Mouse (Mus musculus) hindbrain, embryonic 11.5 days (tissue): ENCODE measurements around the gene Neurog1. TPM values are rescaled to one million over a fixed set of nuclear protein-coding genes. Genes with fewer than 3 reads are reported as not detected.

Experiments used
- ATAC-seq: fragments of 200-750 bp; cut with Nextera tagmentation; 2 replicates; pipeline ENCODE4 v1.8.0; 2017; ENCODE audit warnings: mild to moderate bottlenecking, moderate TSS enrichment, moderate library complexity; ENCODE audit not compliant: low FRiP score
- DNase-seq: peaks from one replicate; pipeline ENCODE4 v3.0.0-alpha.2; 2015; ENCODE audit warnings: low spot score
- H3K27ac ChIP-seq: fragments of 300-500 bp; sonication (generic); 2 replicates; pipeline ENCODE4 v1.5.1; 2014; ENCODE audit warnings: mild to moderate bottlenecking, low read depth, low read length
- H3K27me3 ChIP-seq: fragments of 300-500 bp; sonication (generic); 2 replicates; pipeline ENCODE4 v1.6.1; 2014; ENCODE audit warnings: mild to moderate bottlenecking, low read length, moderate library complexity, mixed read lengths; ENCODE audit not compliant: control insufficient read depth, insufficient read depth
- H3K36me3 ChIP-seq: fragments of 300-500 bp; sonication (generic); 2 replicates; pipeline ENCODE4 v1.6.1; 2014; ENCODE audit warnings: mild to moderate bottlenecking, low read length, moderate library complexity, mixed read lengths; ENCODE audit not compliant: control insufficient read depth, insufficient read depth
- H3K4me1 ChIP-seq: fragments of 300-500 bp; sonication (generic); replicated peaks from 2 replicates; pipeline ENCODE4 v1.6.1; 2014; ENCODE audit warnings: low read length, mixed read lengths; ENCODE audit not compliant: control insufficient read depth, insufficient read depth
- H3K4me2 ChIP-seq: fragments of 300-500 bp; sonication (generic); replicated peaks from 2 replicates; pipeline ENCODE4 v1.6.1; 2014; ENCODE audit warnings: mild to moderate bottlenecking, low read depth, low read length
- H3K4me3 ChIP-seq: fragments of 300-500 bp; sonication (generic); 2 replicates; pipeline ENCODE4 v1.5.1; 2014; ENCODE audit warnings: low read depth, low read length
- H3K9ac ChIP-seq: fragments of 300-500 bp; sonication (generic); 2 replicates; pipeline ENCODE4 v1.6.1; 2014; ENCODE audit warnings: low read depth, low read length
- H3K9me3 ChIP-seq: fragments of 300-500 bp; sonication (generic); 2 replicates; pipeline ENCODE4 v1.6.1; 2016; ENCODE audit warnings: low read length; ENCODE audit not compliant: control insufficient read depth
- WGBS: fragments of 180-500 bp; shearing (Covaris S2); extraction: QIAGEN DNeasy Blood & Tissue Kit; methylation state at CpG from one replicate; pipeline ENCODE4 v1.1.7; 2014; 5-methylcytosine and 5-hydroxymethylcytosine counted together
- polyA plus RNA-seq: library from polyadenylated mRNA; unstranded; fragments of >200 nt; fragmentation: Nextera tagmentation; extraction: Ambion mirVana; gene quantifications from 2 replicates; pipeline ENCODE4 v1.2.1, GENCODE M21; 2014

Gene Neurog1
- polyA plus RNA-seq, result 30.6 and 37.4 TPM in 2 replicates

GRCm38 (mm10) chr13:56251924-56252619, at the start of gene Neurog1:
Neurog1 (minus strand) TSS chr13:56252163.
- Histone ChIP-seq H3K27me3 (peaks cover 96% of the 10 kb centered on the region), H3K9ac (peak within 1 kb of the TSS; percentile 52), H3K9me3 (no peaks in the 10 kb centered on the region), H3K27ac (peak within 1 kb of the TSS; percentile 85), H3K36me3 (no peaks in the 10 kb centered on the region), H3K4me3 (peak within 1 kb of the TSS; percentile 29), H3K4me2 (peak within 1 kb of the TSS; percentile 41), H3K4me1 (peaks cover 25% of the 10 kb centered on the region)
- WGBS, result under 1% methylated on average over 56 of the region's 65 CpGs
- peak; percentile 83 for DNase-seq
- ATAC-seq, result peak; percentile 88

GRCm38 (mm10) chr13:56299336-56299735, 47.4 kb upstream of the Neurog1 start:
- Histone ChIP-seq H3K9me3 (no peaks in the 10 kb centered on the region), H3K27me3 (peaks cover 33% of the 10 kb centered on the region), H3K4me2 (no peak overlapping the region), H3K9ac (no peak overlapping the region), H3K4me3 (no peak overlapping the region), H3K4me1 (peaks cover 6% of the 10 kb centered on the region; the same call in 1 of the 2 replicates), H3K27ac (no peak overlapping the region), H3K36me3 (no peaks in the 10 kb centered on the region)
- ATAC-seq, result no peak
- no peak for DNase-seq
- WGBS, result 91% methylated on average over 11 of the region's 11 CpGs

GRCm38 (mm10) chr13:56296659-56297020, 44.7 kb upstream of the Neurog1 start:
- Histone ChIP-seq H3K27me3 (peaks cover 50% of the 10 kb centered on the region), H3K36me3 (no peaks in the 10 kb centered on the region), H3K4me3 (peak overlapping the region; percentile 48), H3K4me2 (peak overlapping the region; percentile 86), H3K4me1 (peaks cover 6% of the 10 kb centered on the region; the same call in 1 of the 2 replicates), H3K9ac (no peak overlapping the region), H3K27ac (no peak overlapping the region), H3K9me3 (no peaks in the 10 kb centered on the region)
- no peak for ATAC-seq
- WGBS, result 5% methylated on average over 8 of the region's 8 CpGs
- DNase-seq, result no peak

- Histone ChIP-seq H3K27me3 (peaks cover 50% of the 10 kb centered on the region), H3K9ac (peak within 1 kb of the TSS; percentile 59), H3K4me2 (peak within 1 kb of the TSS; percentile 86), H3K4me3 (peak within 1 kb of the TSS; percentile 48), H3K9me3 (no peaks in the 10 kb centered on the region), H3K4me1 (peaks cover 6% of the 10 kb centered on the region; the same call in 1 of the 2 replicates), H3K27ac (no peak within 1 kb of the TSS), H3K36me3 (no peaks in the 10 kb centered on the region)
- ATAC-seq, result peak; percentile 57
- DNase-seq, result peak; percentile 69
- WGBS, result under 1% methylated on average over 58 of the region's 76 CpGs
Observed at GRCm38 (mm10) chr13:56295943-56296658, 44.1 kb upstream of the Neurog1 start, which contains the start of gene Cxcl14. Cxcl14 (minus strand) TSS chr13:56296551.

- Histone ChIP-seq H3K36me3 (no peaks in the 10 kb centered on the region), H3K9ac (peak overlapping the region; percentile 59), H3K4me3 (peak overlapping the region; percentile 48), H3K9me3 (no peaks in the 10 kb centered on the region), H3K27ac (no peak overlapping the region), H3K27me3 (peaks cover 50% of the 10 kb centered on the region), H3K4me1 (peaks cover 6% of the 10 kb centered on the region; the same call in 1 of the 2 replicates), H3K4me2 (peak overlapping the region; percentile 86)
- DNase-seq, result peak; percentile 61
- WGBS, result 4% methylated on average over 13 of the region's 13 CpGs
- no peak for ATAC-seq
Observed at GRCm38 (mm10) chr13:56295586-56295942, 43.6 kb upstream of the Neurog1 start.

GRCm38 (mm10) chr13:56294908-56295307, 42.9 kb upstream of the Neurog1 start:
- ATAC-seq, result no peak
- Histone ChIP-seq H3K4me2 (peak overlapping the region; percentile 86), H3K4me3 (peak overlapping the region; percentile 48; the same call in 1 of the 2 replicates), H3K9me3 (0 out of 2 replicates have a peak, but pooled peaks cover 3% of the 10 kb centered on the region), H3K27me3 (peaks cover 50% of the 10 kb centered on the region), H3K9ac (no peak overlapping the region), H3K27ac (no peak overlapping the region), H3K4me1 (peaks cover 6% of the 10 kb centered on the region; the same call in 1 of the 2 replicates), H3K36me3 (no peaks in the 10 kb centered on the region)
- DNase-seq, result peak; percentile 35
- WGBS, result 2% methylated on average over 10 of the region's 10 CpGs

GRCm38 (mm10) chr13:56289998-56290397, 38.0 kb upstream of the Neurog1 start:
- 0 out of 2 replicates have a peak, but pooled peaks cover 4% of the 10 kb centered on the region for H3K4me1 ChIP-seq
- 80% methylated on average over 6 of the region's 6 CpGs for WGBS
- H3K9me3 ChIP-seq, result 0 out of 2 replicates have a peak, but pooled peaks cover 3% of the 10 kb centered on the region
- H3K27ac ChIP-seq, result no peak overlapping the region
- DNase-seq (no peak), ATAC-seq (no peak)
- H3K4me2 ChIP-seq, result no peak overlapping the region
- H3K4me3 ChIP-seq, result no peak overlapping the region
- no peak overlapping the region for H3K9ac ChIP-seq
- no peaks in the 10 kb centered on the region for H3K36me3 ChIP-seq
- H3K27me3 ChIP-seq, result peaks cover 23% of the 10 kb centered on the region

GRCm38 (mm10) chr13:56289261-56289660, 37.3 kb upstream of the Neurog1 start:
- H3K27ac ChIP-seq, result 0 out of 2 replicates have a peak overlapping the region, but pooled peaks have one; percentile 6
- H3K4me2 ChIP-seq, result no peak overlapping the region
- ATAC-seq (no peak), DNase-seq (peak; percentile 23)
- H3K4me1 ChIP-seq, result 0 out of 2 replicates have a peak, but pooled peaks cover 4% of the 10 kb centered on the region
- H3K9me3 ChIP-seq, result 0 out of 2 replicates have a peak, but pooled peaks cover 3% of the 10 kb centered on the region
- H3K27me3 ChIP-seq, result peaks cover 16% of the 10 kb centered on the region
- H3K9ac ChIP-seq, result no peak overlapping the region
- no peak overlapping the region for H3K4me3 ChIP-seq
- H3K36me3 ChIP-seq, result no peaks in the 10 kb centered on the region
- WGBS, result 73% methylated on average over 11 of the region's 11 CpGs
